Mouse (Mus musculus) G1E (cell line): ENCODE measurements around the gene Tmem143.

Experiments
- CTCF ChIP-seq: IDR thresholded peaks from 2 replicates; pipeline ENCODE4 v1.5.1; 2012; ENCODE audit warnings: low read depth, low read length, inconsistent platforms, mixed read lengths
- GATA1 ChIP-seq: IDR thresholded peaks from 2 replicates; pipeline ENCODE4 v1.6.1; 2012; ENCODE audit warnings: borderline replicate concordance, low read length, inconsistent platforms, mixed read lengths
- POLR2AphosphoS5 ChIP-seq: IDR thresholded peaks from 2 replicates; pipeline ENCODE4 v1.6.1; 2012; ENCODE audit warnings: low read depth, low read length, inconsistent platforms; ENCODE audit not compliant: insufficient replicate concordance
- TAL1 ChIP-seq: conservative IDR thresholded peaks from 2 replicates; pipeline ENCODE4 v1.6.1; 2012; ENCODE audit warnings: low read depth, low read length, inconsistent platforms, mixed read lengths

- TF ChIP-seq CTCF (no peak), TAL1 (no peak), GATA1 (no peak), POLR2AphosphoS5 (no peak)
These were observed 37.7 kb upstream of the Tmem143 start for GRCm38 (mm10) chr7:45859008-45859407.
